Mouse (Mus musculus): ENCODE data around the gene Tcea3. TPM values are rescaled to one million over a fixed set of nuclear protein-coding genes. Genes with fewer than 3 reads are reported as not detected.

Gene Tcea3
- total RNA-seq, 2 experiments from 2014 or later = 1.3 TPM; not detected in 1

- peak; percentile 88 for ATAC-seq (replicated peaks; ENCODE audit: low FRiP score, poor library complexity, severe bottlenecking)
These were observed 62.9 kb downstream of the Tcea3 start, which contains the start of gene Hnrnpr for GRCm38 (mm10) chr4:136310229-136311041. Gene Hnrnpr, plus strand, starts transcription at chr4:136310942.

GRCm38 (mm10) chr4:136311042-136311999, 63.8 kb downstream of the Tcea3 start:
- peak; percentile 70 for ATAC-seq (replicated peaks; ENCODE audit: low FRiP score, poor library complexity, severe bottlenecking)

DNA sequence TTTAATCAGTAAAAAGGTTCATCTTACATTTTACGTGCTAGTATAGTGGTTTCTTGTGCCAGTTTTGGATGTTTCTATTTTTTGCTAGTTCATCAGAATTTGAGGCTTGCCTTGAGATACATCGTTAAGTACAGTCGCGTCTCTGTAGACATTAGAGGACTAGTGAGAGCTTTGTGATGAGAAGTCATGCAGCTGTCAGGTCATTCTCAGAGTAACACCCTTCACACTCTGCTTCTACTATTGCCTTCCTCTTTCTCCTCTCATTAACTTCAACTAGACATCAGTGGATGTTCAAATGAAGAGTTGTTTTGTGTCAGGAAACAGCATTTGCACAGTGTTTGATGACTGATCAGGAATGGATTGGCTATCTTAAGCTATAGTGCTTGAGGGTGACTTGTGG, 65.1 kb downstream of the Tcea3 start:
- ATAC-seq (replicated peaks; ENCODE audit: low FRiP score, poor library complexity, severe bottlenecking) = no peak

GRCm38 (mm10) chr4:136317667-136318066, 70.1 kb downstream of the Tcea3 start:
- ATAC-seq (replicated peaks; ENCODE audit: low FRiP score, poor library complexity, severe bottlenecking) = no peak

DNA sequence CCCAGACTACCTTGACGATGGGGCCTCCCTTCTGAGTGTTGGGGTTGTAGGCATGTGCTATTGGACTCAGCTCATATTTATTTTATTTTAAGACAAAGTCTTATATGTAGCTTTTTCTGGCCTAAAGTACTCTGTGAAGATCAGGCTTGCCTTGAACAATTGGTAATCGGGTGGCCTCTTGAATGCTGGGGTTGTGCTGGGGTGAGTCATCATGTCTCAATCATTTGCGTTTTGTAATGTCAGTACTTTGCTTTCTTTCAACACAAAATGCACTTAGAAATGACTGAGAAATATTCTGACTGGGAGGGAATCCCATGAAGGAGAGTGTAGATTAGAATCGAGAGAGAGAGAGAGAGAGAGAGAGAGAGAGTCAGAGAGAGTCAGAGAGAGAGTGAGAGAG, 72.5 kb downstream of the Tcea3 start:
- ATAC-seq (replicated peaks; ENCODE audit: low FRiP score, poor library complexity, severe bottlenecking) = no peak

DNA sequence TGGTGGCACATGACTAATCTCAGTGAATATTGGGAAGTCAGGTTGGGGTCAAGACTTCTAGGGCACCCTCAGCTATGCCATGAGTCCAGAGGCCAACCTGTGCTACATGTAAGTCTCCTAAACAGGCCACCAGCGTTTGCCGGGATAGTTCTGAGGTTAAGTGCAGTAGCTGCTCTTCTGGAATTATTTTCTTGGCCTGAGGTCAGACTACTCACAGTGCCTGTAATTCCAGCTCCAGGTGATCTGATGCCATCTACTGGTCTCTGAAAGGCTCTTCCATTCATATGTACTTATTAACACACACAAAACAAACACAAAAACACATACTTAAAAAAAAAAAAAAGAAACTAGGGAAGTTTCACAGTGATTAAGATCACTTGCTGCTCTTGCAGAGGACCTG, 76.7 kb downstream of the Tcea3 start:
- no peak for ATAC-seq (replicated peaks; ENCODE audit: low FRiP score, poor library complexity, severe bottlenecking)

Other genes starting within 250 kb of the Tcea3 start
- 54.8 and 64.1 TPM in 2 replicates for gene Eloa, start 226.0 kb upstream of the Tcea3 start, total RNA-seq (2015; ENCODE audit: low replicate concordance)
- 60.8 and 64.2 TPM in 2 replicates for gene Eloa, start 226.0 kb upstream of the Tcea3 start, total RNA-seq (2017; ENCODE audit: low replicate concordance)
- gene Rpl11, start 194.3 kb upstream of the Tcea3 start, total RNA-seq (2015; ENCODE audit: low replicate concordance) = 337 and 379 TPM in 2 replicates
- gene Rpl11, start 194.3 kb upstream of the Tcea3 start, total RNA-seq (2017; ENCODE audit: low replicate concordance) = 133 and 171 TPM in 2 replicates
- gene Id3, start 104.2 kb upstream of the Tcea3 start, total RNA-seq (2015; ENCODE audit: low replicate concordance) = 14.7 TPM in 1 of 2 replicates, not detected in the other
- 2.7 TPM in 1 of 2 replicates, not detected in the other for gene Id3, start 104.2 kb upstream of the Tcea3 start, total RNA-seq (2017; ENCODE audit: low replicate concordance)
- gene E2f2, start 75.3 kb upstream of the Tcea3 start, total RNA-seq (2015; ENCODE audit: low replicate concordance) = 276 and 287 TPM in 2 replicates
- 288 and 298 TPM in 2 replicates for gene E2f2, start 75.3 kb upstream of the Tcea3 start, total RNA-seq (2017; ENCODE audit: low replicate concordance)
- not detected in 2 replicates for gene Asap3, start 41.4 kb upstream of the Tcea3 start, total RNA-seq (2015; ENCODE audit: low replicate concordance)
- 0.53 and 0.90 TPM in 2 replicates for gene Asap3, start 41.4 kb upstream of the Tcea3 start, total RNA-seq (2017; ENCODE audit: low replicate concordance)
- gene Zfp46, start 37.0 kb downstream of the Tcea3 start, total RNA-seq (2015; ENCODE audit: low replicate concordance) = 1.7 and 2.9 TPM in 2 replicates
- 1.4 and 10.8 TPM in 2 replicates for gene Zfp46, start 37.0 kb downstream of the Tcea3 start, total RNA-seq (2017; ENCODE audit: low replicate concordance)
- gene Hnrnpr, start 63.2 kb downstream of the Tcea3 start, total RNA-seq (2015; ENCODE audit: low replicate concordance) = 92.6 and 104 TPM in 2 replicates
- 188 and 198 TPM in 2 replicates for gene Hnrnpr, start 63.2 kb downstream of the Tcea3 start, total RNA-seq (2017; ENCODE audit: low replicate concordance)
- gene Htr1d, start 175.8 kb downstream of the Tcea3 start, total RNA-seq (2015; ENCODE audit: low replicate concordance) = not detected in 2 replicates
- not detected in 2 replicates for gene Htr1d, start 175.8 kb downstream of the Tcea3 start, total RNA-seq (2017; ENCODE audit: low replicate concordance)
- not detected in 2 replicates for gene 6030445D17Rik, start 214.5 kb downstream of the Tcea3 start, total RNA-seq (2015; ENCODE audit: low replicate concordance)
- not detected in 2 replicates for gene 6030445D17Rik, start 214.5 kb downstream of the Tcea3 start, total RNA-seq (2017; ENCODE audit: low replicate concordance)
- 0.42 and 0.72 TPM in 2 replicates for gene Luzp1, start 222.0 kb downstream of the Tcea3 start, total RNA-seq (2015; ENCODE audit: low replicate concordance)
- 1.4 and 1.5 TPM in 2 replicates for gene Luzp1, start 222.0 kb downstream of the Tcea3 start, total RNA-seq (2017; ENCODE audit: low replicate concordance)

All from erythroid progenitor cell, adult 5-6 weeks (primary cell).